Mouse (Mus musculus): ENCODE measurements around the gene Ina. TPM values are rescaled to one million over a fixed set of nuclear protein-coding genes. Genes with fewer than 3 reads are reported as not detected.
"Not testable (repeated sequence)": the region's sequence is repeated elsewhere in the genome, so short reads cannot be mapped to it uniquely, and the experiment has no call there.

Ina gene
- 100 to 1,000 TPM; 178 to 189 TPM for total RNA-seq (2021)

DNA sequence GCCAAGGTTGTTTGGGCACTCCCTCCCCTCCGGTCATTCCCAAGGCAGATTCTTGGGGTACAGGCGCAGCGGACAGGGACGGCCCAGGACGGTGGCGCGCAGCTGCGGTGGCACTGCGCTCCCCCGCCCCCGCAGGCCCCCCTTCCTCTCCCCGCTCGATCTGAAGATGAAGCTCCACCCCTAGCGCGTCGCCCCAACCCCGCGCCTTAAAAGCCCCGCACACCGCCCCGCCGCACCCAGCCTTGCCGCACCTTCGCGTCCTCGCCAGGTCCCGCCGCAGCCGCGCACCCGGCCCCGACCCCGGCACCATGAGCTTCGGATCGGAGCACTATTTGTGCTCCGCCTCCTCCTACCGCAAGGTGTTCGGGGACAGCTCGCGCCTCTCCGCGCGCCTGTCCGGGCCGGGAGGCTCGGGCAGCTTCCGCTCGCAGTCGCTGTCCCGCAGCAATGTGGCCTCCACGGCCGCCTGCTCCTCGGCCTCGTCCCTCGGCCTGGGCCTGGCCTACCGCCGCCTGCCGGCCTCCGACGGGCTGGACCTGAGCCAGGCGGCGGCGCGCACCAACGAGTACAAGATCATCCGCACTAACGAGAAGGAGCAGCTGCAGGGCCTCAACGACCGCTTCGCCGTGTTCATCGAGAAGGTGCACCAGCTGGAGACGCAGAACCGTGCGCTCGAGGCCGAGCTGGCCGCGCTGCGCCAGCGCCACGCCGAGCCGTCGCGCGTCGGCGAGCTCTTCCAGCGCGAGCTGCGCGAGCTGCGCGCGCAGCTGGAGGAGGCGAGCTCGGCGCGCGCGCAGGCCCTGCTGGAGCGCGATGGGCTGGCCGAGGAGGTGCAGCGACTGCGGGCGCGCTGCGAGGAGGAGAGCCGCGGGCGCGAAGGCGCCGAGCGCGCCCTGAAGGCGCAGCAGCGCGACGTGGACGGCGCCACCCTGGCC, at the start of gene Ina, which contains the start of gene Nt5c2:
TSS of gene Ina (plus strand) at position 252 of the 935 bp plus-strand sequence.
TSS of gene Nt5c2 (minus strand) at position 707 of the 935 bp plus-strand sequence.
- peak; percentile 70 to 73 for DNase-seq (ENCODE audit: extremely low spot score in 1 of 2, low spot score in 1 of 2)

DNA sequence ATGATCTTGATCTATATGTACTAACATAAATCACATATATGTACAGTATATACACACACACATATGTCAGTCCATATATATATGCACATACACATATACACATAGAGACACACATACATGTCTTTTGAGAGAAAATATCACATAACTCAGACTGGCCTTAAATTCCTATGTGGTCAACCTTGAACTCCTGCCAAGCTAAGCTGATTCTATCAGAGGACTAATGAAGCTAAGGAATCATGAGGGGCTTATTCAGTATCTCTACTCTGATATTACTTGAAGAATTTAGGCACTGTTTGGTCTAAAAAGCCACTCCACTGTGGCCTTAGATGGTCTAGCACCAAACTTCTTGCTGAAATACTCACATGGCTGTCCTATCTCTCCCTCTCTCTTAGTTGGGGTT, 49.0 kb upstream of the Ina start:
- no peak for DNase-seq (ENCODE audit: extremely low spot score in 1 of 2, low spot score in 1 of 2)

DNA sequence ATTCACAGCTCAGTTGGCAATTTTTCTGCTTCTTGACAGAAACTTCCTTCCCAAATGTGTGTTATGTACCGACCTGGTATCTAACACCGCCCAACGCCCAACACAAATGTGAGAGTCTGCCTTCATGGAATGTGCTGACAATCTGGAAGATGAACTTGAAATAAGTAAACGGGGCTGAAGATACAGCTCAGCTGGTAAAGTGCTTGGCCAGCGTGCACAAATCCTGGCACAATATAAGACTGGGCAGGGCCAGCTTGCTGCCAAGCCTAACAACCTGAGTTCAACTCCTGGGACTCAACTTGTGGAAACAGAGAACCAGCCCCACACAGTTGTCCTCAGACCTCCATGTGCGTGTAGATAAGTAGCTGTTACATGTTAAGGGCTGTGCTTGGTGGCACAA, 48.2 kb upstream of the Ina start:
- no peak for DNase-seq (ENCODE audit: extremely low spot score in 1 of 2, low spot score in 1 of 2)

DNA sequence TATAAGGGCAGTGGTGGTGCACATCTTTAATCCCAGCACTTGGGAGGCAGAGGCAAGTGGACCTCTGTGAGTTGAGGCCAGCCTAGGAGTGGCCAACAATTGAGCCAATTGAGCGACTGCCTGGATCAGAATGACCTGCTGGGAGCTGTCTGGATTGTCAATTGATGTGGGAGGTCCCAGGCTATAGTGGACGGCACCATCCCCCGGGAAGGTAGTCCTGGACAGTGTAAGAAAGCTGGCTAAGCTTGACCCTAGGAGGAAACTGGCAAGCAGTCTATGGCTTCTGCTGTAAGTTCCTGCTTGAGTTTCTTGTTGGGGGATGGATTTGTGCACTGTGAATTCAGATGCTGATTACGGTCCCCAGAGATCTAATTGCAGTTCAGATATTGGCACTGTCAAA, 46.6 kb upstream of the Ina start:
- no peak for DNase-seq (ENCODE audit: extremely low spot score in 1 of 2, low spot score in 1 of 2)

DNA sequence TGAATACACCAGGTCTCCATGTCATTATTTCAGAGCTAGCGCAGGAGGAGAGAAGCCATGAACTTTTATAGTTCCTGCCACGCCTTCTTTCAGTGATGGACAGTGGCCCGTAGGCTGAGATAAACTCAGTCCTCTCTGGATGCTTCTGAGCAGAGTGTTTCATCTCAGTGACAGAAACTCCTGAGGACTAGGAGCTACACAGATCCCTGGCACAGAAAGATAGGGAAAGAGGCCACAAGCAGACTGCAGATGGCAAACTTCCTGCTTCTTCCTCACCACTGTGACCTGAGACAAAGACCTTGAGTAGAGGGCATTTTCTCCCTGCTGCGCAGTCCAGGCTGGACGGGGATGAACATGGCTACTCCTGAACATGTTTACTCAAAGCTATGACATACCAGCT, 45.7 kb upstream of the Ina start:
- DNase-seq (ENCODE audit: extremely low spot score in 1 of 2, low spot score in 1 of 2) = no peak

DNA sequence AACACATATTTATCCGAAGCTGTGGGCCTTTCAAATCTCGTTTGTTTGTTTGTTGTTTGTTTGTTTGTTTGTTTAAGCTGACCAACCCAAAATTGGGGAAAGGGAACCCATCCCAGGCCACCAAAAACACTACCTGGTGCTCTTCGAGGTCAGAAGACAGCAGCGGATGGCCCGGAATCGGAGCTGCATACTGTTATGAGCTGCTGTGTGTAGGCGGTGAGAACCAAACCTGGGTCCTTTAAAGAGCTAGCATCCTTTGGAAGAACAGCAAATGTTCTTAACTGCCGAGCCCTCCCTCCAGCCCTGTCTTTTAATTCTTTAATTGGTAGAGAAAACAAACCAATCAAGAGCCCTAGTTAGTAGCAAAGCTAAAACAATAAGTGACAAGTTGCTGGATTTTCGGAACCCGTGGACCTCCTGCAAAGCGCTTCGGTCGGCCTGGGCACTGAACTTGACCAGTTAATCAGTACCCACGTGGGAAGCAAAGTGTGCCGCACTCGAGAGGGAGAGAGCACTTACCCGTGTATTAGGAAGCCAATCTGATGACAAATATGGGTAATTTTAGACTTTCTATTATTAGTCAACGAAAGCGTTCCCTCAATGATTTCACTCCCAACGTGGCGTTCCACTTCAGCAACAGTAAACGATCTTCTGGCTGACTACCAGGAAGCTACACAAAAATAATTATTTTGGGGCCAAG, 45.1 kb upstream of the Ina start:
- DNase-seq (ENCODE audit: extremely low spot score in 1 of 2, low spot score in 1 of 2) = no peak

DNA sequence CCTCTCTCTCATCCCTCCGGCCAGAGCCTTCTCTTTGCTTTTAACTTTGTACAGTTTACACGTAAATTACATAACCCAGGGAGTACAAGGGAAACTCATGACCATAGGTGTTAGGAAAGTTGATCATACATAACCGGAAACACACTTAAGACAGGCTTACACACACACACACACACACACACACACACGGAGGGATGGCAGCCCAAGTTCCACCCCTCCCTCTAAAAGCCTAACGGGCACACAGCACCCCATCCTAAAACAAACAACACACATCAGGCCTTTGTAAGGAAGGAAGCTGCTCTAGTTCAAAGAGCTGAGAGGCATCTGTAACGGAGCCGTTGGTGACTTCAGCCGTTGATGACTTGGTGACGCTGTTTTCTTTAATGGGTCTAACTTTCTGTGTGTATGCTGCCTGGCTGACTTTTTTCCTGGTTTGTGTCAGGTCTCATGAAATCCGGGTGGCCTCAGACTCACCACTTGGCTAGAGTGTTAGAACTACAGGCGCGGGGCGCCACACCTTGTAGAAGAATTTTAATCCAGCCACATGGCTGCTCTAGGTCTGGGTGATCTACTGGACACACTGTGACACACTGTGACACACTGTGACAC, 44.3 kb upstream of the Ina start:
- DNase-seq (ENCODE audit: extremely low spot score in 1 of 2, low spot score in 1 of 2) = no peak

DNA sequence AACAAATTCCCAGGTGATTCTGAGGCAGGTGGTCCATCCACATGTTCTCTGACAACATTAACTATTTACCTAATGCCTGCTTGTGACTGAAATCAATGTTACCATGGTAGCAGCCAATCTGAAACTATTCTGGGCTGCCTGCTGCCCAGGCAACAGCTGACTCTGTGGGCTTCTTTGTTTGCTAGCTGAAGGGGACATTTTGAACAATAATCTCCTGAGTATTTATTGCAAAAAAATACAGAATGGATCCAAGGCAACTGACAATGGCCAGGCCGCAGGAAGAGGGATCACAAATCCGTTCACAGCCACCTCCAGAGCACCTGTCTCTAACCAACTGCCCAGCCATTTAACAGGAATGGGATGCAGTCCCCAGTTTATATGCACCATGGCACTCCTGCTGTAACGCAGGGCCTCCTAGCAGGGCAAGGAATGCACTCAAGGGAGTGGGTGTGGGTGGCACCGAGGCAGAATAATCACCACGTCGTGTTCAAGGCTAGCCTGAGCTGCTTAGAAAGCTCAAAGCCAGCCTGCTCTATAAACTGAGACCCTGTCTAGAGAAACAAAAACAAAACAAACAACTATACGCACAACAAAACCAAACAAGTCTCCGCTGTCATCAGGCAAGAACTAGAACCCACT, 43.3 kb upstream of the Ina start:
- DNase-seq (ENCODE audit: extremely low spot score in 1 of 2, low spot score in 1 of 2) = no peak

DNA sequence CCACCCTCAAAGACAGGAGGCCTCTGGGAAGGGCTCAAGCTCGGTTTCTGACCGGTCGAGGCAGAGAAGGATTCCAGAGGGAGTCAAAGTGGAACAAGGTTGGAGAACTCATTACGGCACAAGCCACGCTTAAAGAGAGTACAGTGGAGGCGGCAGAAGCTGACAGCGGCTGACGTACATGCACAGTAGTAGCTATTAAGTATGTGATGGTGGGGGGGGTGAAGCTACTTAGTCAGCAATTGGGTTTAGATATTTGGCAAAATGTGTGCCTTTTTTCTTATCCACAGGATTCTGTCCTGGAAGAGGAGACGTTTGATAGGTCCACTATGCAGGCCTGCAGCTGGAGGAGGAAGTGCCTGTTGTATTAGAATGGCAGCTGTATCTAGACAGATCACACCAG, 42.8 kb upstream of the Ina start:
- no peak for DNase-seq (ENCODE audit: extremely low spot score in 1 of 2, low spot score in 1 of 2)

DNA sequence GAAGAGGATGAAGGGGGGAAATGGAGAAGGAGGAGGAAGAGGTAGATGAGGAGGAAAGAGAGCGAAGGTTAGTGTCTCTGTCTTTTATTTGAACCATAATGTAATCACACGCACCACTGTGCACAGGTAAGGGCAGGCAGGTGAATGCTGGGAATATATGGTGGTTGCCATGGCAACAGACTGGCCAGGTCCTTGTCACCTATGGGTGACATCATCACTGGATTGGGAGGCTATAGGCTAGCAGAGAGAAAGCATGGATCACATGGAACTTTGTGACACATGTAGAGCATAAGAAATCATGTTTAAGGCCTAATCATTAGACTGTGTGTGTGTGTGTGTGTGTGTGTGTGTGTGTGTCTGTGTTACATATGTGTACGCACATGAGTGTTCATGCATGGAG, 42.3 kb upstream of the Ina start:
- no peak for DNase-seq (ENCODE audit: extremely low spot score in 1 of 2, low spot score in 1 of 2)

DNA sequence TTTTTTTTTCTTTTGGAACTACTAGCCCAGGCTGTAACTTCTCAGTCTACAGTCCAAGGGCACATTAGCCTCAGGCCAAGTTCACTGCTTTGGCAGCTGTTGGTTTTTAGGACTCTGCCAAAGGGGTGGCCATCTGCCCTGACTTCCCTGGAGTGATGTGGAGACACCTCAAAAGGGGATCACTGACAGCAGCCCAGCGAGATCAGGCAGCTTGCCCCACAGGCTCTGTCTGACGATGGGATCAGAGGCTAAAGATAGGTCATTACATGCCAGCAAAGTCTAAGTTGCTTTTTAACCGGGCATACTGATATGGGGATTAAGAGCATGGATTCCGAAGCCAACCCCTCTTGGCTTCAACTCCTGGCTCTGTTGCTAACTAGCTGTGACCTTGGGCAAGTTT, 38.9 kb upstream of the Ina start:
- no peak for DNase-seq (ENCODE audit: extremely low spot score in 1 of 2, low spot score in 1 of 2)

DNA sequence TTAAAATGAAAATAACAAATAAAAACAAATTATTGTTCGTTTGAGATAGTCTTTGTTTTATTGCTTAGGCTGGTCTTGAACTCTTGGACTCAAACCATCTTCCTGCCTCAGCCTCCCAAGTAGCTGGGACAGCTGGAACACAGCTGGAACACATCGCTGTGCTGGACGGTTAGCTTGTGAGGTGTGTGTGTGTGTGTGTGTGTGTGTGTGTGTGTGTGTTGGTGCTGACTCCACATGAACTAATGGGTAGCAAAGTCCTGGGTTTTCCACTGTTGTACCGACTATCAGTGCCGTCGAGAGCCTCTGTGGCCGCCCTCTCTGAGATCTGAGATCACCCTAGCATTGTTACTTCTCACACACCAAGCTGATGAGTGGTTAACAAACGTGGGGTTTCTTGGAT, 38.5 kb upstream of the Ina start:
- no peak for DNase-seq (ENCODE audit: extremely low spot score in 1 of 2, low spot score in 1 of 2)

DNA sequence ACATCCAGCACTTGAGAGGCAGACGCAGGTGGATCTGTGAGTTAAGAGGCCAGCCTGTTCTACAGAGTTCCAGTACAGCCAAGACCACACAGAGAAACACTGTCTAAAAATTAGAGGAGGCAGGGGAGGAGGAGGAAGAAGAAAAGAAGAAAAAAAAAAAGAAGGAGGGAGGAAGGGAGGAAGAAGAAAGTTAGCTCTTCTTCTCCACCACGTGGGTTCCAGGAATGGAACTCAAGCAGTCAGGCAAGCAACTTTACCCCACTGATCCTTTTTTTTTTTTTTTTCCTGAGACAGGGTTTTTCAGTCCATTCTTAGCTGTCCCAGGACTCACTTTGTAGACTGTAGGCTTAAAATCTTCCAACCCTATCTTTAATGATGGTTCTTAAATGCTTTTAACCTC, 37.8 kb upstream of the Ina start:
- no peak for DNase-seq (ENCODE audit: extremely low spot score in 1 of 2, low spot score in 1 of 2)

DNA sequence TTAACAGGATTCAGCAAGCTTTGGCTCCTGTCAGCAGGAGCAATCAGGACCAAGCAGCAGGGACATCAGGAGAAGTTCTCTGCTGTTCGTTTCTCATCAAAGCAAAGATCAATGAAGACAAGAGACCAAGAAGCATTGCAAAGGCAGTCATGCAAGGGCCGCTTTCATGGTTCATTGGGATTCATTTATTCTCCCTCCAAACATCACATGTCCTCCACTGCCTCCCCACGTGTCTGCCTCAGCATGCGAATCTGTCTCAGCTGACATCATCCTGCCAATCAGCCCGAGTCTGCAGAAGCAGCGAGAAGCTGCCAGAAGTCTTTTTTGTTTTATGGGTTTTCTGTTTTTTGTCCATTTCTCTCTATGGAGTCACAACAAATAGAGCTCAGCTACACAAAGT, 37.0 kb upstream of the Ina start:
- no peak for DNase-seq (ENCODE audit: extremely low spot score in 1 of 2, low spot score in 1 of 2)

DNA sequence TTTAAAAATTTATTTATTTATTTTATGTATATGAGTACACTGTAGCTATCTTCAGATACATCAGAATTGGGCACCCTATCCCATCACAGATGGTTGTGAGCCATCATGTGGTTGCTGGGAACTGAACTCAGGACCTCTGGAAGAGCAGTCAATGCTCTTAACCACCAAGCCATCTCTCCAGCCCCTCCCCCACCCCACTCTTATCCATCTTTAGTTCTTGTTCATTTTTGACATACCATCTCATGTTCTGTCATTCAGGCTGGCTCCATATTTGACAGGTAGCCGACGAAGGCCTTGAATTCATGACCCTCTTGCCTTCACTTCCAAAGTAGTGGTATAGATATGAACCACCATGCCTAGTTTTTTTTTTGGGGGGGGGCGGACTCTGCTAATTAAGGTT, 36.4 kb upstream of the Ina start:
- not testable (repeated sequence) for DNase-seq (ENCODE audit: extremely low spot score in 1 of 2, low spot score in 1 of 2)

DNA sequence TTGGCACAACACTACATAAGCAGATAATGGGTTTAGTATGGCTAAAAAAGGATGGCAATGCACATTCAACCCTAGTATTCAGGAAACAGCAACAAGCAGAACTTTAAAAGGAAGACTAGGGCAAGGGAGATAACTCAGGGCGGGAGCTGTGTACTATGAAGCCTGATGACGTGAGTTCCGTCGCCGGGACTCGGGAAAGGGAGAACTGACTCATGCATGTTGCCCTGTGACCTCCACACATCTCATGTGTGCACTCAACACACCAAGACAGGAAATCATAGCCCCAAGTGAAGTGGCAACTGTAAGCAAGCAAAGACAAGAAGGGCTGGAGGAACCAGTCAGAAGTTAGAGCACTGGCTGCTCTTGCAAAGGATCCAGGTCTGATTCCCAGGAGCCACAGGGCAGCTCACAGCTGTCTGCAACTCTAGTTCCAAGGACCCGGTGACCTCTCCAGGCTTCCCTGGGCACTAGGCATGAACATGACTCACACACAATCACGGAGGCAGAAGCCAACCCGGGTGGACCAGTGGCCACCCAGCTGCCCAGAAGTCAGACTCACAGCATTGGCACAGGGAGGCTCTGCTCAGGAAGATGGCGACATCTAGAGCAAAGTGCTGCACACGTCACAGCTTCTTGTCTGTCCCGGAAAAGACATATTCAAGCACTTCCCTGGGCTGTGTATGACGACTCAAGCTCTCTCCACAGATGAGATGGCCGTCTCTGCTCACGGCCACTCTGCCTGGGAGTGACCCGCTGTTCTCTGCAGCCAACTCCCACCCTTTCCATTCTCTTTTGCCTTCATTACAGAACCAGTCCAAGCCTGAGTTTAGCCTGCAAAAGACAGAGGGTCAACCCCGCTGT, 35.3 kb upstream of the Ina start:
- DNase-seq (ENCODE audit: extremely low spot score in 1 of 2, low spot score in 1 of 2) = no peak

DNA sequence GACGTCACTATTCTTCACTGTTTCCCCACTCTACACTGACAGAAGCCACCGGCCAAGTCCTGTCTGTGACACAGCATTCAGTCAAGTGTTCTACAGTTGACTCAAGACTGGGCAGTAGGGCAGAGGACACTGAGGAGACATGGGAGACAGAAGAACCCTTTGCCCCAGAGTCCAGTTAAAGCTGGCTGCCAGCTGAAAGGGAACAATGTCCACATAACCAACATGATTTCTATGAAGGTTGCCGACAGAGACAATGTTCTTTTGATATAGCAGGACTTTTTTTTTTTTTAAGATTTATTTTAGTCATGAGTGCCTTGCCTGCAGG, 34.8 kb upstream of the Ina start:
- no peak for DNase-seq (ENCODE audit: extremely low spot score in 1 of 2, low spot score in 1 of 2)

DNA sequence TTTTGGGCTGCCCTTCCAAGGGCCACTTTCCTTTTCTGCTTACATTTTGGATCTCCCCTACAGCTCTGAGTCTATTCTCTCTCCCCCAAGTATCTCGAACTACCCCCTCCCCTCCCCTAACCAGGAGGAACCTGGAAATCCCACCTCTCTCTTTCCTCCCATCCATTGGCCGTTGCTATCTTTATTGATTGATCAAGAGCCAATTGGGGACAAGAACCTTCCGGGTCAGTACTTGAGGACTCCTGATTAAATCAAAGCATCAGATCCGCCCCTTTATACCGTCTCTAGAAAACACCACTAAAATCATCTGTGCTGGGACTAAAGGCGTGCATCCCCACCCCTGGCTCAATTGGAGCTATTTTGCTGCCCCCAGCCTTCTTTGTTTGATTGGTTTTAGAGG, 33.0 kb upstream of the Ina start:
- DNase-seq (ENCODE audit: extremely low spot score in 1 of 2, low spot score in 1 of 2) = no peak

DNA sequence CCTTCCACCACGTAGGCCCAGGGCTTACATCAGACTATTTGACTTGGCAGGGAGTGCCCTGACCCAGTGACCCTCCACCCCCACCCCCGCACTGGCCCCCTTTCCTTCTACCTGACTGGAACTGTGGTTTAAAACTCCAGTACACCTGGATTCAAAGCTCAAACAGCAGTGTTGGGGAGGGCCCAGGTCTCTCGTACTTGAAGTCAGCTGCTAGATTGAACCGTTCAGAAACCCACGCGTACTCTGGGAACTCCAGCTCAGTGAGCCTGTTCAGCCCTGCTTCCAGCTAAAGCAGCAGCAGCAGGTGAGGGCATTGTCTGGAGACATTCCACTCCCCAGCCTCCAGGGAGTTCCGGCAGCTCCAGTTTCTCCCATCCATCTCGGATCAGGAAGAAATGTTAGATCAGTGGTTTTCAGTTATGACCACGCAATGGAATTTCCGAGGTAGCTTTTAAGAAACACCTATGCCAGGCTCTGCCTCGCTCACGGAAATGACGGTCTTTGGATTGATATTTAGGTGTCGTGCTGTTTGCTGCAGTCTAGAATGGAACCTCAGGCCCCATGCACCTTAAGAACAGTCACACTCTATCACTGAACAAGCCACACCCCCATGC, 31.0 kb upstream of the Ina start:
- DNase-seq (ENCODE audit: extremely low spot score in 1 of 2, low spot score in 1 of 2) = no peak

DNA sequence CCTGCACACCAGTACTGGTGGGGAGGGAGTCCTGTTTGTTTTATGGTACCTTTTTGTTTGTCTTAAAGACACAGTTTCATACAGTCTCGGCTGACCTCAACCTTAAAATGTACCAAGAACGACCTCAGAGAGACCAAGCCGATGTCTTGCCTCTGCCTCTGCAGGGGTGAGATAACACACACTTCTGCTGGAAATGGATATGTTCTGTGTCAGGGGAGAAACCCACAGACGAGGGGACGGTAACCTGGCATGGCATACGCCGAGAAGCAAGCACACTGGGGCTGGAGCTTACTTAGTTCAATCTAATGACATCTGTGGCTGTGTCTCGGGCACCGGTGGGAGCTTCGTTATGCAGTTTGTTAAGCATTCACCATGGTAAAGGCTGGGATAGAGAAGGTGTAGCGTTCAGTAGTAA, 30.5 kb upstream of the Ina start:
- no peak for DNase-seq (ENCODE audit: extremely low spot score in 1 of 2, low spot score in 1 of 2)
